Mouse (Mus musculus) midbrain, embryonic 15.5 days (tissue): ENCODE results near the gene Coq5. TPM values are rescaled to one million over a fixed set of nuclear protein-coding genes. Genes with fewer than 3 reads are reported as not detected.

Experiments
- polyA plus RNA-seq: library from polyadenylated mRNA; unstranded; fragments of >200 nt; fragmentation: Nextera tagmentation; extraction: Ambion mirVana; gene quantifications from 2 replicates; pipeline ENCODE4 v1.2.1, GENCODE M21; 2015

Gene Coq5
- polyA plus RNA-seq, 1 experiment from 2014 or later, result 57.0 TPM

Other genes starting within 250 kb of the Coq5 start
- 43.4 and 51.0 TPM in 2 replicates for gene Gm10401, start 181.4 kb upstream of the Coq5 start, polyA plus RNA-seq
- gene Acads, start 160.3 kb upstream of the Coq5 start, polyA plus RNA-seq, result 16.0 and 19.4 TPM in 2 replicates
- 35.1 and 38.2 TPM in 2 replicates for gene Unc119b, start 144.7 kb upstream of the Coq5 start, polyA plus RNA-seq
- 28.9 and 29.8 TPM in 2 replicates for gene Mlec, start 121.5 kb upstream of the Coq5 start, polyA plus RNA-seq
- 5.2 and 6.0 TPM in 2 replicates for gene Cabp1, start 85.3 kb upstream of the Coq5 start, polyA plus RNA-seq
- 93.6 and 94.4 TPM in 2 replicates for gene Pop5, start 43.8 kb upstream of the Coq5 start, polyA plus RNA-seq
- 202 and 219 TPM in 2 replicates for gene Rnf10, start 6.8 kb upstream of the Coq5 start, polyA plus RNA-seq
- 1,095 and 1,182 TPM in 2 replicates for gene Dynll1, start 21.3 kb downstream of the Coq5 start, polyA plus RNA-seq
- gene Srsf9, start 47.5 kb downstream of the Coq5 start, polyA plus RNA-seq, result 142 and 146 TPM in 2 replicates
- 35.6 and 39.4 TPM in 2 replicates for gene Gatc, start 61.5 kb downstream of the Coq5 start, polyA plus RNA-seq
- 49.3 and 49.6 TPM in 2 replicates for gene Triap1, start 61.6 kb downstream of the Coq5 start, polyA plus RNA-seq
- 1,062 and 1,092 TPM in 2 replicates for gene Cox6a1, start 69.3 kb downstream of the Coq5 start, polyA plus RNA-seq
- gene Msi1, start 149.9 kb downstream of the Coq5 start, polyA plus RNA-seq, result 65.9 and 66.3 TPM in 2 replicates
- not detected in 2 replicates for gene Pla2g1b, start 186.6 kb downstream of the Coq5 start, polyA plus RNA-seq
- 31.6 and 32.6 TPM in 2 replicates for gene Sirt4, start 205.1 kb downstream of the Coq5 start, polyA plus RNA-seq
- gene Pxn, start 227.0 kb downstream of the Coq5 start, polyA plus RNA-seq, result 20.4 and 20.9 TPM in 2 replicates